Mouse (Mus musculus) CD4-positive, CD25-positive, alpha-beta regulatory T cell, adult 9 weeks (primary cell): ENCODE measurements around the gene Plod2. TPM values are rescaled to one million over a fixed set of nuclear protein-coding genes. Genes with fewer than 3 reads are reported as not detected.

Experiments
- polyA plus RNA-seq: library from polyadenylated mRNA; unstranded; fragments of 100-300 nt; shearing (Covaris generic); gene quantifications from one replicate; pipeline ENCODE4 v1.2.1, GENCODE M21; 2017

Plod2 gene
- 1.0 TPM for polyA plus RNA-seq

DNA sequence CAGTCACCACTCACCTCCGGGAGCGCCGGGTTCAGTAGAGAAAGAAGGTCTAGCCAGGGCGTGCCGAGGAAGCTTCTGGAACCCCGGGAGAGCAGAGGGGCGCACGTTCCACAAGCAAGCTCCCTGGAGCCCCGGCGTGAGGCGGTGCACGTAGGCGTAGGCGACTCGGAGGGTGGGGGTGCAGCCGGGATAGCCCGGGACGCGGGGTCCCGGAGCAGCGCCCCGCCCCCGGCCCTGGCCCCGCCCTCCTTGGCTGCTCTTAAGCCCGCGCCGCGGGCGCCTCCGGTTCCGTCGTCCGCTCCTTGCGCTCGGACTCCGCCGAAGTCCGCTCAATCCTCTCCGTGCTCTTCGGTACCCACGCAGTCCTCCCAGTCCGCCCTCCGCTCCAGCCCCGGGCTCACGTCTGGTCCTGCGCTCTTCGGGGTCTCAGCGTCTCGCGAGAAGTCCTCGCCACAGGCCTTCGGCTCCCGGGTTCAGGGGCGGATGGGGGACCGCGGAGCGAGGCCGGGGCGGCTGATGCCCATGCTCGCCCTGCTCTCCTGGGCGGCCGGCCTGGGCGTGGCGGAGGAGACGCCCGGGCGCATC is at the start of gene Plod2:
Plod2 (plus strand) TSS at position 247 of the 585 bp plus-strand sequence.

Other genes with a start within 250 kb of the Plod2 start
- gene 1700057G04Rik, start 232.8 kb upstream of the Plod2 start, polyA plus RNA-seq, result not detected
- gene Plscr4, start 84.8 kb upstream of the Plod2 start, polyA plus RNA-seq, result 0.20 TPM